Mouse (Mus musculus): Measurements from ENCODE around the gene Arhgap18.

GRCm38 (mm10) chr10:26761991-26762903 is 9.0 kb downstream of the Arhgap18 start:
- TF ChIP-seq CTCF (IDR thresholded peaks at IDR 0.05; ENCODE audit: borderline replicate concordance, control insufficient read depth, extremely low read depth, insufficient read depth, low read length, poor library complexity) (no peak), POLR2A (IDR thresholded peaks at IDR 0.05; ENCODE audit: control insufficient read depth, extremely low read depth, insufficient read depth, low read length, poor library complexity) (no peak)
